Mouse (Mus musculus) cerebellum, postnatal 14 days (tissue): ENCODE measurements at regions not wholly inside any gene's neighbourhood (a gene's known extent, or its start where the extent isn't known, plus 50 kb on each side); places are given as distances from the start of the nearest gene placed in this dataset.
"Not testable (repeated sequence)": the region's sequence is repeated elsewhere in the genome, so short reads cannot be mapped to it uniquely, and the experiment has no call there.

Source experiments
- DNase-seq, 2 experiments: peaks; one replicate each; pipeline ENCODE4 v3.0.0; 2021; ENCODE audit warnings: mixed read lengths in 2 of 2

GRCm38 (mm10) chr15:19778651-19779050, 670.4 kb upstream of the Cdh12 start:
- DNase-seq = no peak

GRCm38 (mm10) chr15:19783883-19784282, 665.2 kb upstream of the Cdh12 start:
- no peak for DNase-seq

GRCm38 (mm10) chr15:19806994-19807393, 642.1 kb upstream of the Cdh12 start:
- DNase-seq = no peak

GRCm38 (mm10) chr15:19813647-19814046, 635.4 kb upstream of the Cdh12 start:
- no peak for DNase-seq

GRCm38 (mm10) chr15:19856892-19857655, 592.0 kb upstream of the Cdh12 start:
- DNase-seq = not testable (repeated sequence)

GRCm38 (mm10) chr15:19857656-19858006, 591.4 kb upstream of the Cdh12 start:
- no peak for DNase-seq

- no peak for DNase-seq
Measured at GRCm38 (mm10) chr15:19858668-19859067, 590.4 kb upstream of the Cdh12 start.

- no peak for DNase-seq
Measured at GRCm38 (mm10) chr15:19863979-19864378, 585.1 kb upstream of the Cdh12 start.

GRCm38 (mm10) chr15:19866559-19866958, 582.5 kb upstream of the Cdh12 start:
- DNase-seq = no peak

- DNase-seq = no peak
Measured at GRCm38 (mm10) chr15:19869041-19869440, 580.0 kb upstream of the Cdh12 start.

- DNase-seq = peak; percentile 10 to 21
Measured at GRCm38 (mm10) chr15:19872611-19873010, 576.5 kb upstream of the Cdh12 start.
